Mouse (Mus musculus) liver, embryonic 13.5 days (tissue): ENCODE measurements around the gene Otud6a. TPM values are rescaled to one million over a fixed set of nuclear protein-coding genes. Genes with fewer than 3 reads are reported as not detected.
A peak's percentile ranks its signal among the peaks of the same experiment; 100 is the strongest.
"Not testable (repeated sequence)": the region's sequence is repeated elsewhere in the genome, so short reads cannot be mapped to it uniquely, and the experiment has no call there.

Experiments used
- ATAC-seq: fragments of 200-750 bp; cut with Nextera tagmentation; 2 replicates; pipeline ENCODE4 v1.8.0; 2017; ENCODE audit warnings: low read depth, mild to moderate bottlenecking, moderate number of reproducible peaks, moderate library complexity
- DNase-seq: peaks from one replicate; pipeline ENCODE4 v3.0.0; 2022
- H3K27ac ChIP-seq: fragments of 300-500 bp; sonication (generic); 2 replicates; pipeline ENCODE4 v1.5.1; 2015; ENCODE audit warnings: moderate library complexity, mild to moderate bottlenecking, inconsistent platforms
- H3K27me3 ChIP-seq: fragments of 300-500 bp; sonication (generic); 2 replicates; pipeline ENCODE4 v1.6.1; 2015; ENCODE audit warnings: mild to moderate bottlenecking, inconsistent platforms
- H3K36me3 ChIP-seq: fragments of 300-500 bp; sonication (generic); 2 replicates; pipeline ENCODE4 v1.6.1; 2015; ENCODE audit warnings: mild to moderate bottlenecking, inconsistent platforms
- H3K4me1 ChIP-seq: fragments of 300-500 bp; sonication (generic); replicated peaks from 2 replicates; pipeline ENCODE4 v1.6.1; 2015; ENCODE audit warnings: inconsistent platforms
- H3K4me2 ChIP-seq: fragments of 300-500 bp; sonication (generic); 2 replicates; pipeline ENCODE4 v1.6.1; 2015; ENCODE audit warnings: inconsistent platforms, mild to moderate bottlenecking, moderate library complexity
- H3K4me3 ChIP-seq: fragments of 300-500 bp; sonication (generic); replicated peaks from 2 replicates; pipeline ENCODE4 v1.5.1; 2015; ENCODE audit warnings: mild to moderate bottlenecking, inconsistent platforms
- H3K9ac ChIP-seq: fragments of 300-500 bp; sonication (generic); 2 replicates; pipeline ENCODE4 v1.6.1; 2015; ENCODE audit warnings: mild to moderate bottlenecking, inconsistent platforms
- H3K9me3 ChIP-seq: fragments of 300-500 bp; sonication (generic); replicated peaks from 2 replicates; pipeline ENCODE4 v1.6.1; 2016; ENCODE audit warnings: inconsistent platforms
- WGBS: fragments of 180-500 bp; shearing (Covaris S2); methylation state at CpG from one replicate; pipeline ENCODE4 v1.1.7; 2015; ENCODE audit not compliant: insufficient replicate concordance; 5-methylcytosine and 5-hydroxymethylcytosine counted together
- polyA plus RNA-seq: library from polyadenylated mRNA; unstranded; fragments of >200 nt; fragmentation: Nextera tagmentation; extraction: Ambion mirVana; gene quantifications from 2 replicates; pipeline ENCODE4 v1.2.1, GENCODE M21; 2015

Gene Otud6a
- not detected in 2 replicates for polyA plus RNA-seq

GRCm38 (mm10) chrX:100428693-100429092 lies at the start of gene Otud6a:
Gene Otud6a, plus strand, starts transcription at chrX:100429013.
- DNase-seq: no peak
- H3K4me3 ChIP-seq: no peak within 1 kb of the TSS
- H3K9ac ChIP-seq: no peak within 1 kb of the TSS
- 72% methylated on average over 21 of the region's 21 CpGs for WGBS
- no peaks in the 10 kb centered on the region for H3K36me3 ChIP-seq
- H3K4me2 ChIP-seq: no peak within 1 kb of the TSS
- no peak within 1 kb of the TSS for H3K27ac ChIP-seq
- no peaks in the 10 kb centered on the region for H3K9me3 ChIP-seq
- ATAC-seq: no peak
- no peaks in the 10 kb centered on the region for H3K4me1 ChIP-seq
- no peaks in the 10 kb centered on the region; the same call in 1 of the 2 replicates for H3K27me3 ChIP-seq

- Histone ChIP-seq H3K4me2 (no peak overlapping the region), H3K36me3 (no peaks in the 10 kb centered on the region), H3K27me3 (no peaks in the 10 kb centered on the region), H3K9me3 (no peaks in the 10 kb centered on the region), H3K4me1 (peaks cover 10% of the 10 kb centered on the region), H3K27ac (no peak overlapping the region), H3K4me3 (no peak overlapping the region), H3K9ac (no peak overlapping the region)
- no peak for DNase-seq
- no peak for ATAC-seq
- WGBS: 67% methylated on average over 1 of the region's 1 CpGs
Observed at GRCm38 (mm10) chrX:100389887-100390286, 38.9 kb upstream of the Otud6a start.

- H3K9ac ChIP-seq: no peak overlapping the region
- no peak for ATAC-seq
- no peak for DNase-seq
- H3K4me1 ChIP-seq: peaks cover 14% of the 10 kb centered on the region
- WGBS: 21% methylated on average over 6 of the region's 6 CpGs
- H3K4me2 ChIP-seq: no peak overlapping the region
- no peaks in the 10 kb centered on the region for H3K36me3 ChIP-seq
- no peak overlapping the region for H3K4me3 ChIP-seq
- no peak overlapping the region for H3K27ac ChIP-seq
- H3K9me3 ChIP-seq: no peaks in the 10 kb centered on the region
- no peaks in the 10 kb centered on the region for H3K27me3 ChIP-seq
Observed at GRCm38 (mm10) chrX:100392304-100392703, 36.5 kb upstream of the Otud6a start.

GRCm38 (mm10) chrX:100394223-100394861 lies 34.5 kb upstream of the Otud6a start:
- H3K4me2 ChIP-seq: peak overlapping the region; percentile 24
- DNase-seq: peak; percentile 19
- whole genome bisulfite sequencing: 51% methylated on average over 7 of the region's 7 CpGs
- H3K9me3 ChIP-seq: no peaks in the 10 kb centered on the region
- H3K36me3 ChIP-seq: no peaks in the 10 kb centered on the region
- H3K27me3 ChIP-seq: no peaks in the 10 kb centered on the region
- H3K4me3 ChIP-seq: no peak overlapping the region
- H3K4me1 ChIP-seq: peaks cover 14% of the 10 kb centered on the region
- H3K9ac ChIP-seq: no peak overlapping the region
- H3K27ac ChIP-seq: no peak overlapping the region; the same call in 1 of the 2 replicates
- peak; percentile 83 for ATAC-seq

- Histone ChIP-seq H3K4me2 (no peak overlapping the region; the same call in 1 of the 2 replicates), H3K9me3 (no peaks in the 10 kb centered on the region), H3K4me3 (no peak overlapping the region), H3K4me1 (peaks cover 14% of the 10 kb centered on the region), H3K36me3 (no peaks in the 10 kb centered on the region), H3K27ac (no peak overlapping the region), H3K9ac (no peak overlapping the region), H3K27me3 (no peaks in the 10 kb centered on the region)
- DNase-seq: peak; percentile 37
- peak; percentile 77 for ATAC-seq
- WGBS: 61% methylated on average over 8 of the region's 8 CpGs
Observed at GRCm38 (mm10) chrX:100395026-100395425, 33.8 kb upstream of the Otud6a start.

- no peak for ATAC-seq
- Histone ChIP-seq H3K4me2 (no peak overlapping the region), H3K27me3 (no peaks in the 10 kb centered on the region), H3K9me3 (no peaks in the 10 kb centered on the region), H3K9ac (no peak overlapping the region), H3K4me1 (no peaks in the 10 kb centered on the region), H3K27ac (no peak overlapping the region), H3K4me3 (no peak overlapping the region), H3K36me3 (no peaks in the 10 kb centered on the region)
- no peak for DNase-seq
Observed at GRCm38 (mm10) chrX:100400900-100401299, 27.9 kb upstream of the Otud6a start.

GRCm38 (mm10) chrX:100401657-100402056 lies 27.2 kb upstream of the Otud6a start:
- ATAC-seq (no peak), DNase-seq (no peak)
- H3K27ac ChIP-seq: no peak overlapping the region

GRCm38 (mm10) chrX:100409245-100409644 lies 19.6 kb upstream of the Otud6a start:
- no peaks in the 10 kb centered on the region for H3K4me1 ChIP-seq
- no peak overlapping the region for H3K4me3 ChIP-seq
- ATAC-seq (no peak), DNase-seq (no peak)
- no peaks in the 10 kb centered on the region for H3K36me3 ChIP-seq
- H3K27ac ChIP-seq: no peak overlapping the region
- no peak overlapping the region for H3K9ac ChIP-seq
- 50% methylated on average over 1 of the region's 1 CpGs for WGBS
- H3K4me2 ChIP-seq: no peak overlapping the region
- H3K27me3 ChIP-seq: no peaks in the 10 kb centered on the region
- no peaks in the 10 kb centered on the region for H3K9me3 ChIP-seq

More at GRCm38 (mm10) chrX:100401657-100402056, 27.2 kb upstream of the Otud6a start:
- no peaks in the 10 kb centered on the region for H3K9me3 ChIP-seq
- no peaks in the 10 kb centered on the region for H3K36me3 ChIP-seq
- no peak overlapping the region for H3K4me3 ChIP-seq
- no peaks in the 10 kb centered on the region for H3K4me1 ChIP-seq
- no peak overlapping the region for H3K4me2 ChIP-seq
- 63% methylated on average over 5 of the region's 5 CpGs for WGBS
- H3K9ac ChIP-seq: no peak overlapping the region
- H3K27me3 ChIP-seq: no peaks in the 10 kb centered on the region

- Histone ChIP-seq H3K4me1 (no peaks in the 10 kb centered on the region), H3K9ac (no peak overlapping the region), H3K9me3 (no peaks in the 10 kb centered on the region), H3K36me3 (no peaks in the 10 kb centered on the region), H3K4me3 (no peak overlapping the region), H3K4me2 (no peak overlapping the region), H3K27me3 (no peaks in the 10 kb centered on the region; the same call in 1 of the 2 replicates), H3K27ac (no peak overlapping the region)
- WGBS: 60% methylated on average over 3 of the region's 3 CpGs
- ATAC-seq (no peak), DNase-seq (no peak)
Observed at GRCm38 (mm10) chrX:100432311-100432710, 3.5 kb downstream of the Otud6a start.

- not testable (repeated sequence) for H3K36me3 ChIP-seq, ATAC-seq, H3K27ac ChIP-seq, H3K4me1 ChIP-seq, H3K4me2 ChIP-seq, H3K9me3 ChIP-seq, H3K4me3 ChIP-seq, H3K9ac ChIP-seq, H3K27me3 ChIP-seq, DNase-seq
- WGBS: 74% methylated on average over 2 of the region's 2 CpGs
Observed at GRCm38 (mm10) chrX:100442617-100443016, 13.8 kb downstream of the Otud6a start, which contains the start of gene Awat2. Gene Awat2, minus strand, starts transcription at chrX:100442717.

- no peak overlapping the region for H3K4me3 ChIP-seq
- H3K27me3 ChIP-seq: no peaks in the 10 kb centered on the region
- H3K9ac ChIP-seq: no peak overlapping the region
- ATAC-seq: no peak
- 80% methylated on average over 7 of the region's 7 CpGs for WGBS
- no peak overlapping the region for H3K4me2 ChIP-seq
- H3K27ac ChIP-seq: no peak overlapping the region
- DNase-seq: no peak
- H3K4me1 ChIP-seq: no peaks in the 10 kb centered on the region
- H3K36me3 ChIP-seq: no peaks in the 10 kb centered on the region
- H3K9me3 ChIP-seq: no peaks in the 10 kb centered on the region
Observed at GRCm38 (mm10) chrX:100443532-100443931, 14.7 kb downstream of the Otud6a start.

GRCm38 (mm10) chrX:100468047-100468446 lies 39.2 kb downstream of the Otud6a start:
- no peaks in the 10 kb centered on the region; the same call in 1 of the 2 replicates for H3K27me3 ChIP-seq
- DNase-seq (no peak), ATAC-seq (no peak)
- H3K9ac ChIP-seq: no peak overlapping the region
- no peak overlapping the region for H3K4me3 ChIP-seq
- H3K9me3 ChIP-seq: no peaks in the 10 kb centered on the region
- no peak overlapping the region for H3K4me2 ChIP-seq
- H3K4me1 ChIP-seq: no peaks in the 10 kb centered on the region
- H3K36me3 ChIP-seq: no peaks in the 10 kb centered on the region
- WGBS: 26% methylated on average over 4 of the region's 4 CpGs
- no peak overlapping the region for H3K27ac ChIP-seq
